Mouse (Mus musculus) stomach, embryonic 15.5 days (tissue): ENCODE results near the gene Tusc2. TPM values are rescaled to one million over a fixed set of nuclear protein-coding genes. Genes with fewer than 3 reads are reported as not detected.

ENCODE experiments used
- ATAC-seq: fragments of 200-750 bp; cut with Nextera tagmentation; 2 replicates; pipeline ENCODE4 v1.8.0; 2017; ENCODE audit warnings: low read depth, moderate number of reproducible peaks, moderate TSS enrichment; ENCODE audit not compliant: insufficient read depth, low FRiP score
- H3K27ac ChIP-seq: fragments of 300-500 bp; sonication (generic); 2 replicates; pipeline ENCODE4 v1.5.1; 2015; ENCODE audit warnings: mild to moderate bottlenecking, inconsistent platforms
- H3K27me3 ChIP-seq: fragments of 300-500 bp; sonication (generic); replicated peaks from 2 replicates; pipeline ENCODE4 v1.6.1; 2015; ENCODE audit warnings: inconsistent platforms
- H3K36me3 ChIP-seq: fragments of 300-500 bp; sonication (generic); 2 replicates; pipeline ENCODE4 v1.6.1; 2015; ENCODE audit warnings: inconsistent platforms
- H3K4me1 ChIP-seq: fragments of 300-500 bp; sonication (generic); 2 replicates; pipeline ENCODE4 v1.6.1; 2015; ENCODE audit warnings: inconsistent platforms
- H3K4me2 ChIP-seq: fragments of 300-500 bp; sonication (generic); 2 replicates; pipeline ENCODE4 v1.6.1; 2015; ENCODE audit warnings: mild to moderate bottlenecking, inconsistent platforms
- H3K4me3 ChIP-seq: fragments of 300-500 bp; sonication (generic); replicated peaks from 2 replicates; pipeline ENCODE4 v1.5.1; 2015; ENCODE audit warnings: inconsistent platforms
- H3K9ac ChIP-seq: fragments of 300-500 bp; sonication (generic); 2 replicates; pipeline ENCODE4 v1.6.1; 2015; ENCODE audit warnings: inconsistent platforms
- H3K9me3 ChIP-seq: fragments of 300-500 bp; sonication (generic); 2 replicates; pipeline ENCODE4 v1.6.1; 2016; ENCODE audit warnings: inconsistent platforms
- WGBS: fragments of 180-500 bp; shearing (Covaris S2); methylation state at CpG from one replicate; pipeline ENCODE4 v1.1.7; 2015; 5-methylcytosine and 5-hydroxymethylcytosine counted together
- polyA plus RNA-seq: library from polyadenylated mRNA; unstranded; fragments of >200 nt; fragmentation: Nextera tagmentation; extraction: Ambion mirVana; gene quantifications from 2 replicates; pipeline ENCODE4 v1.2.1, GENCODE M21; 2015

Tusc2 gene
- polyA plus RNA-seq, 1 experiment from 2014 or later, result 42.6 TPM

DNA sequence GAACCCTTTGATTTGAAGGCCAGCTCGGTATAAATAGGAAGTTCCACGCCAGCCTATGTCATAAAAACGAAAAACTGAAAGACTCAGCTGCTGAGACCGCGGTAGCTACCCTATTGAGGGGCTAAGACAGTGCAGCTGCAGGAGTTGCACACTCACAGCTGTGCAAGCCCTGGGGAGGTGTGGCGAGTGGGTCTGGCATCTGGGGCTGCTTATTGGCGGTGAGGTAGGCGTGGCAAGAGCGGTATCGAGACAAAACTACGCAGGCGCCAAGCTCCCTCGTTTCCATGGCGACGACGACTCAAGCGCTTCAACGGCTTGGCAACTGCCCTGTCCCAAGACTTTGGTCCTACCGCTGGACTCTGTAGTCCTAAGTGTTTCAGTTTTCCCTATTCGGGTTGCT lies 16.0 kb upstream of the Tusc2 start, which contains the start of gene Zmynd10:
Gene Zmynd10 (plus strand): TSS at position 273 of the 400 bp plus-strand sequence.
- no peak within 1 kb of the TSS for H3K9ac ChIP-seq
- peaks cover 41% of the 10 kb centered on the region for H3K4me1 ChIP-seq
- peak within 1 kb of the TSS; percentile 52 for H3K4me2 ChIP-seq
- H3K36me3 ChIP-seq, result peaks cover 7% of the 10 kb centered on the region
- no peak within 1 kb of the TSS; the same call in 1 of the 2 replicates for H3K4me3 ChIP-seq
- no peaks in the 10 kb centered on the region for H3K9me3 ChIP-seq
- WGBS, result 2% methylated on average over 20 of the region's 20 CpGs
- no peaks in the 10 kb centered on the region for H3K27me3 ChIP-seq
- no peak within 1 kb of the TSS for H3K27ac ChIP-seq
- peak; percentile 57 for ATAC-seq

DNA sequence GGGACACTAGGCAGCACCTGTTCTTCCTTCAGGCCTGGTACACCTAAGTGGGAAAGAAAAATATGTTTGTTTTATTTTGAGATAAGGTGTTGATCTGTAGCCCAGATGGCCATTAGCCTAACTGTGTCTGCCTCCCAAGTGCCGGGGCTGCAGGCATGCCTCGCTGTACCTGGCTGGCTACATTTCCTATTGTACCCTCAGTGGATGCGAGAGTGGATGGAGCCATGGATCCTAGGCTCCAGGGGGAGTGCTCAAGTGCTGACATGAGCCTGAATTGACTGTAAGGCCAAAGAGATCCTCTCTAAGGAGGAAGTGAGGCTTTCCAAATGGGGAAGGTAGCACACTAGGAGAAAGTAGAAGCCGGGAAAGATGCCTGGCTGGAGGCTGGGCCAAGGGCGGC lies 15.1 kb upstream of the Tusc2 start:
- ATAC-seq, result no peak

DNA sequence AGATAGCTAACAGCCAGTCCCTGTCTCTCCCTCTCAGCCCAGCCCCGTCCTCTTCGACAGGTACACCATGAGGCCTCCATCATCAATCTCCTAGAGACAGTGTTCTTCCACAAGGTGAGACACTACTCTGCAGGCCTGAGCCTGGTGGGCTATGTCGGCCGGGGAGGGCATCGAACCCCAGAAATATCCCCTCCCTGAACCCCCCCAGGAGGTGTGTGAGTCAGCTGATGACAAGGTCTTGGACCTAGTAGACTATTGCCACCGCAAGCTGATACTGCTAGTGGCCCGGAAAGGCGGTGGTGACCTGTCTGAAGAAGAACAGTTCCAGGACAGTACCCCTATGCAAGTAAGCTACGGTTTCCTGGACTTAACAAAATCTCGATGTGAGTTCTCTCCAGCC lies 14.2 kb upstream of the Tusc2 start:
- H3K9me3 ChIP-seq, result no peaks in the 10 kb centered on the region
- no peak overlapping the region for H3K27ac ChIP-seq
- no peak overlapping the region for H3K4me3 ChIP-seq
- 87% methylated on average over 10 of the region's 10 CpGs for WGBS
- H3K4me1 ChIP-seq, result peaks cover 51% of the 10 kb centered on the region
- no peak for ATAC-seq
- H3K4me2 ChIP-seq, result no peak overlapping the region
- no peaks in the 10 kb centered on the region for H3K27me3 ChIP-seq
- no peak overlapping the region for H3K9ac ChIP-seq
- H3K36me3 ChIP-seq, result peaks cover 5% of the 10 kb centered on the region; the same call in 1 of the 2 replicates

More for the DNA sequence above, 15.1 kb upstream of the Tusc2 start:
- Histone ChIP-seq H3K4me3 (no peak overlapping the region), H3K27me3 (no peaks in the 10 kb centered on the region), H3K4me1 (peaks cover 47% of the 10 kb centered on the region), H3K36me3 (peaks cover 7% of the 10 kb centered on the region), H3K9me3 (no peaks in the 10 kb centered on the region), H3K4me2 (no peak overlapping the region), H3K9ac (no peak overlapping the region), H3K27ac (no peak overlapping the region)
- WGBS, result 72% methylated on average over 5 of the region's 5 CpGs

DNA sequence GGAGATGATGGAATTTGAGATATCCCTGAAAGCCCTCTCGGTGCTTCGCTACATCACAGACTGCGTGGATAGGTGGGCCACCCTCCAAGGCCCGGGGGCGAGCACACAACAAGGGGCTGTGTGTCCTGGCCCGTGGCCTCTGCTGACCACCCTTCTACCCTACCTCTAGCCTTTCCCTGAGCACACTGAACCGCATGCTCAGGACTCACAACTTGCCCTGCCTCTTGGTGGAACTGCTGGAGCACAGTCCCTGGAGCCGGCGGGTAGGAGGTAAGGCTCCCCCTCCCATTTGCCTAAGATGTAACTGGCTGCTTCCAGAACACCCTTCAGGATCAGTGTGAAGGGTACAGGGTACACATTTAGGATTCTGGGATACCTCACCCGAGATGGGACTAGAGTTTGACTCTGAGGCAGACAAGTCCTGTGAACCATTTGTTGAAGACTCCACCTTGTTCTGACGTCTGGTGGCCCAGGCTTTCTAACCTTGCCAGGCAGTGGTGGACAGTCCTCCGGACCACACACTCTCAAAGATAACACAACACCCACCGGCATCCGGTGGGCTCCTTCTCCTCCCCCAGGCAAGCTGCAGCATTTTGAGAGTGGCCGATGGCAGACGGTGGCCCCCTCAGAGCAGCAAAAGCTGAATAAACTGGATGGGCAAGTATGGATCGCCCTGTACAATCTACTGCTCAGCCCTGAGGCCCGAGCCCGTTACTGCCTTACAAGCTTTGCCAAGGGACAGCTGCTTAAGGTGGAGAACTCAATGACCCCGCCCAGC lies 13.6 kb upstream of the Tusc2 start:
- Histone ChIP-seq H3K9me3 (no peaks in the 10 kb centered on the region), H3K27ac (no peak overlapping the region), H3K4me1 (peaks cover 53% of the 10 kb centered on the region), H3K27me3 (no peaks in the 10 kb centered on the region), H3K4me2 (no peak overlapping the region), H3K36me3 (no peaks in the 10 kb centered on the region; the same call in 1 of the 2 replicates), H3K9ac (no peak overlapping the region), H3K4me3 (no peak overlapping the region)
- ATAC-seq, result no peak
- 80% methylated on average over 20 of the region's 20 CpGs for WGBS

DNA sequence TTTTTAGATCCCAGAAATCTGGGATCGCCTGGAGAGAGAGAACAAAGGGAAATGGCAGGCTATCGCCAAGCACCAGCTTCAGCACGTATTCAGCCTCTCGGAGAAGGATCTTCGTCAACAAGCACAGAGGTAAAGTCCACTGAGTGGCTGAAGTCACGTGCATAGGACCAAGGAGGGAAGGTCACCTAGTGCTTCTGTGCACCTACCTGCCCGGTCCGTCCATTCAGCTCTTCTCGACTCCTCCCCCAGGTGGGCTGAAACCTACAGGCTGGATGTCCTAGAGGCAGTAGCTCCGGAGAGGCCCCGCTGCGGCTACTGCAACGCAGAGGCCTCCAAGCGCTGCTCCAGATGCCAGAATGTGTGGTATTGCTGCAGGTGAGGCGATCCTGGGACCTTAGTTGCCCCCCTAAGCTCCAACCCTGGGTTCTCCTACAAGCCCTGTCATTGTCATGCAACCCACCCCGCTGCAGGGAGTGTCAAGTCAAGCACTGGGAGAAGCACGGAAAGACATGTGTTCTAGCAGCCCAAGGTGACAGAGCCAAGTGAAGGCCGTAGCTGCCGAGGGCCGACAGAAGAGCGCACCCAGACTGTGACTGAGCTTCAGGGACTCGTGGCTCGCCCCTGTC lies 12.5 kb upstream of the Tusc2 start:
- Histone ChIP-seq H3K36me3 (no peaks in the 10 kb centered on the region), H3K27me3 (no peaks in the 10 kb centered on the region), H3K9me3 (no peaks in the 10 kb centered on the region), H3K9ac (peak overlapping the region; percentile 57; the same call in 1 of the 2 replicates), H3K27ac (peak overlapping the region; percentile 82; the same call in 1 of the 2 replicates), H3K4me2 (peak overlapping the region; percentile 95), H3K4me1 (peaks cover 55% of the 10 kb centered on the region), H3K4me3 (peak overlapping the region; percentile 55)
- WGBS, result 38% methylated on average over 23 of the region's 23 CpGs
- no peak for ATAC-seq

DNA sequence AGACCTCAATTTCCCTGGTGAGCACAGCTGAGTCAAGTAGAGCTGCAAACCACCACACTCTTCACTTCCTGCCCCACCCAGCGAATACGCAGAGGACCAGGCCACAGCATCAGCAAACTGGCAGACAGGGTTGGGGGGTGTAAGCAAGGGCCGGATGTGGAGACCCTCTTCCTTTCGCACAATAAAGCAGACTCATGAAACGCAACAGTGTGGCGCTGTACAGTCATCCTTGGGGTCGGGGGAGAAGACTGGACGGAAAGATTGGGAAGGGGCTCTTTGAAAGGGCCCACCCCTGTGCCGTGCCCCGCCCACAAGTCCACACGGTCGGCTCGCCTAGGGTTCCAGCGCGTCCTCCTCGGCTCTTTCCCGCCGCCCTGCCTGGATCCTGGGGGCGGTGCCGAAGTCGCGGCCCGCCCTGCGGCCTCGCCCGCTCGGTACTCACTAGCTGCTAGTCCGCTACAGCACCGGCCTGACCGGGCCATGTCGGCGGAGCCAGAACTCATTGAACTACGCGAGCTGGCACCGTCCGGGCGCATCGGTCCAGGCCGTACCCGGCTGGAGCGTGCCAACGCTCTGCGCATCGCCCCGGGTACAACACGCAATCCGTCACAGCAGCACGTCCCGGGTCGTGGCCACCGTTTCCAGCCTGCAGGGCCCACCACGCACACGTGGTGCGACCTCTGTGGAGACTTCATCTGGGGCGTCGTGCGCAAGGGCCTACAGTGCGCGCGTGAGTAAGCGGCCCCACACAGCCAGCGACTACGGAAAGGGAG lies 11.8 kb upstream of the Tusc2 start, which contains the start of gene Rassf1:
Gene Rassf1 (plus strand): TSS at position 439 of the 773 bp plus-strand sequence.
- H3K36me3 ChIP-seq, result no peaks in the 10 kb centered on the region
- peak within 1 kb of the TSS; percentile 57 for H3K9ac ChIP-seq
- H3K4me1 ChIP-seq, result peaks cover 61% of the 10 kb centered on the region
- peak within 1 kb of the TSS; percentile 95 for H3K4me2 ChIP-seq
- no peaks in the 10 kb centered on the region for H3K9me3 ChIP-seq
- peak within 1 kb of the TSS; percentile 82 for H3K27ac ChIP-seq
- peak within 1 kb of the TSS; percentile 55 for H3K4me3 ChIP-seq
- no peaks in the 10 kb centered on the region for H3K27me3 ChIP-seq
- under 1% methylated on average over 63 of the region's 63 CpGs for whole genome bisulfite sequencing
- peak; percentile 43 for ATAC-seq

DNA sequence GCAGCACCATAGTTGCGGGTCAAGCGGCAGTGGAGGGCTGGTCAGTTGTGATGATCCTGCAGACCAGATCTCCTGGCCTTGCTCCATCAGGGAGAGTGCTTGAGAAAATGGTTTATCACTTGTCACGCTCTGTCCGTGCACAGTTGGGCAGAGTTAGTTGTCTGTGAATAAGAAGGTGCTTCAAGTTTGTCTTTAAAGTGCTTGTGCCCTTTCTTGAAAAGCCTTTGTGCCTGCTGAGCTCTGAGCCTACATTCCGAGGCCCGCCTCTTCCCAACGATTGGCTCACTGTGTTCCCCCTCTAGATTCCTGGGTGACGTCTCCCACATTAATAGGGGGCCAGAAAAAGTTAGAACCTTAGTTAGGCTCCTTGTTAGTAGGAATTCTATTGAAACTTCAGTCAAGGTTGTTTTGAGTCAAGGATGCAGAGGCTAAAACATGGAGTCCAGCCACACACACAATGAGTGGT lies 11.1 kb upstream of the Tusc2 start:
- peaks cover 61% of the 10 kb centered on the region for H3K4me1 ChIP-seq
- H3K27me3 ChIP-seq, result no peaks in the 10 kb centered on the region

DNA sequence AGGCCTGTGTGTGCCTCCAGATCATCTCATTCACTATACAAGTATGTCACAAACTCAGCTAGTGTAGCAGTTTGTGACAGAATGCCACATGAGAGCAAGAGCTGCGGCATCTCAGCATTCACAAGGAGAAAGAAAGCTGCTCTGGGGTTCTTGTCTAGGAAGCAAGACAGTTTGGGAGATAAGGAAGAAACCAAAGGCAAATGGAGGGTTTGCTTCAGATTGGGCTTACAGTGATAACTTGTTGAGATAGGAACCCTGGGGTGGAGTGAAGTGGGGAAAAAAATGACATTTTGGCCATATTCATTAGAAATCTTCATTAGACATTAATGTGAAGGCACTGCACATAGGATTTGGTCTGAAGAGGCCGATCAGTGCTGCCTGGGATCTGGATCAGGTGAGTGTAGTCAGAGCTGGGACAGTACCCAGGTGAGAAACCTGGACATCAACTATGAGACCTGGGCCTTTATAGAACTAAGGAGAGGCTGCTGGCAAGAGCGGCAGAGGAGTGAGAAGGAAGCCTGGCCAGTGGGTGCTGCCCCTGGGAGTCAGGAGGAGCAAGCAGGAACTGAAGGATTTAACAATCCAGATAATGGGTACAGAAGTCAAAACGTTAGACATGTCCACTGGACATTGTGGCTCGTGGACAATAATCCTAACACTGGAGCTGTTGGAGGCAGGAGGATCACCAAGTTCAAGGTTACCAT lies 10.2 kb upstream of the Tusc2 start:
- 76% methylated on average over 5 of the region's 5 CpGs for WGBS
- Histone ChIP-seq H3K27me3 (no peaks in the 10 kb centered on the region), H3K4me2 (peak overlapping the region; percentile 95), H3K27ac (peak overlapping the region; percentile 82; the same call in 1 of the 2 replicates), H3K4me1 (peaks cover 57% of the 10 kb centered on the region), H3K9me3 (no peaks in the 10 kb centered on the region), H3K9ac (no peak overlapping the region), H3K36me3 (peaks cover 5% of the 10 kb centered on the region), H3K4me3 (peak overlapping the region; percentile 55)
- no peak for ATAC-seq

More for the DNA sequence above, 11.1 kb upstream of the Tusc2 start:
- H3K9me3 ChIP-seq, result no peaks in the 10 kb centered on the region
- peak overlapping the region; percentile 82 for H3K27ac ChIP-seq
- peak overlapping the region; percentile 95 for H3K4me2 ChIP-seq
- WGBS, result 15% methylated on average over 8 of the region's 8 CpGs
- no peaks in the 10 kb centered on the region for H3K36me3 ChIP-seq
- H3K9ac ChIP-seq, result peak overlapping the region; percentile 57
- peak overlapping the region; percentile 55 for H3K4me3 ChIP-seq
- no peak for ATAC-seq

DNA sequence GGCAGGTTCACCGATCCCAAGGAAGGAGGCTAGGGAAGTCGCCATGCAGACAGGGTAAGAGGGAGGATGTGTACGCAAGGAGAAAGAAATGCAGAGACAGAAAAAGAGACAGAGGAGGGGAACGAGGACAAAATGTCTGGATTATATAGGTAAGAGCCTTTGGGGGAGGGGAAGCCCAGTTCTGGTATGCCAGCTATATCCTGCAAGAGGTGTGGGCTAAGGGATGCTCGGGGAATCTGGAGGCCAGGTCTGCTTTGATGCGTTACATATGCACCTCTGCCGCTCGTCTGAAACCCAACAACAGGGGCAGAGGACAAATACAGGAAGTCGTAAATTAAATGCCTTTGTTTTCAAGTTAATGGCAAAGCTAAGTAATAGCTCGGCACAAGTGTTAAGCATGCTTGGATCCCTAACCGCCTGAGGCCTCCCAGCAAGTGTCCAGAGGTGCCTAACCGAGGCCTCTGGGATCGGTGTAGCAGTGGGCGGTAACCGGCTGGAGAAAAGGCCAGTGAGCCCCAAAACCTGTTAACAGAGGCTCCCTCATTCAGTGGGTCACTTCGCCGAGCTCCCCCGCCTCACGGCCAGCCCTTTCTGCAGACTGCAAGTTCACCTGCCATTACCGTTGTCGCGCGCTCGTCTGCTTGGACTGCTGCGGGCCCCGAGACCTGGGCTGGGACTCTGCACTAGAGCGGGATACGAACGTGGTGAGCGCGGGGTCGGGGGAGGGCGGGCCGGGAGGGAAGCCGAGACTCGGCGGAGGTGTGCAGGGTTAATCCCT lies 9.3 kb upstream of the Tusc2 start:
- H3K4me1 ChIP-seq, result peaks cover 57% of the 10 kb centered on the region
- no peaks in the 10 kb centered on the region for H3K27me3 ChIP-seq
- peak overlapping the region; percentile 82 for H3K27ac ChIP-seq
- ATAC-seq, result peak; percentile 20
- H3K9me3 ChIP-seq, result no peaks in the 10 kb centered on the region
- H3K36me3 ChIP-seq, result peaks cover 14% of the 10 kb centered on the region
- H3K9ac ChIP-seq, result peak overlapping the region; percentile 42; the same call in 1 of the 2 replicates
- peak overlapping the region; percentile 95 for H3K4me2 ChIP-seq
- 6% methylated on average over 37 of the region's 37 CpGs for WGBS
- H3K4me3 ChIP-seq, result peak overlapping the region; percentile 63

DNA sequence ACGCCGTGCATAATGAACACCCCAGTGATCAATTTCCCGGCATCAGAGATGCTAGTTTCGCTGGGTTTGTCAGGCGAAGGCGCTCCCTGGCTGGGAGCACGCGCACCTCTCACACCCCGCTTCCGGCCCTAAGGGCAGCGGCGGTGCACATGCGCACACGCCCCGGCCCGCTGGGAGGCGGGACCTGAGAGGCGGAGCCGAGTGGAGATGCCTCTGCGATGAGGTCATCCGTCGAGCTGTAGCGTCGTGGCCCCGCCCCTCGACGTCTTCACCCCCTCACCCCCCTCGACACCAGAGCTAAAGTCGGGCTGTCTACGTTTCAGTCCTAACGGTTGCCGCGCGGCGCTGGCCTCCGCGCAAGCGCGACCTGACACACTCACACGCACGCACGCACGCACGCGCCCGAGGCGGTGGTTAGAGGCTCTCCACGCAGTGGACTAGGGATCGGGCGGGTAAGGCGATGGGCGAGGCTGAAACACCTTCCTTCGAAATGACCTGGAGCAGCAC lies 8.7 kb upstream of the Tusc2 start:
- H3K9ac ChIP-seq, result peak overlapping the region; percentile 79
- peaks cover 57% of the 10 kb centered on the region for H3K4me1 ChIP-seq
- peaks cover 20% of the 10 kb centered on the region for H3K36me3 ChIP-seq
- peak; percentile 88 for ATAC-seq
- no peaks in the 10 kb centered on the region for H3K9me3 ChIP-seq
- peak overlapping the region; percentile 63 for H3K4me3 ChIP-seq
- no peaks in the 10 kb centered on the region for H3K27me3 ChIP-seq
- WGBS, result under 1% methylated on average over 53 of the region's 53 CpGs
- H3K27ac ChIP-seq, result peak overlapping the region; percentile 94
- peak overlapping the region; percentile 95 for H3K4me2 ChIP-seq
